Mouse (Mus musculus) kidney, adult 9 months (tissue): ENCODE data around the gene Mat1a.
A peak's percentile ranks its signal among the peaks of the same experiment; 100 is the strongest.

ENCODE experiments used
- DNase-seq: peaks from one replicate; pipeline ENCODE4 v3.0.0; 2022

Mat1a gene

GRCm38 (mm10) chr14:41146035-41146434, 41.2 kb downstream of the Mat1a start:
- DNase-seq, result no peak

GRCm38 (mm10) chr14:41146922-41147321, 42.1 kb downstream of the Mat1a start:
- no peak for DNase-seq

GRCm38 (mm10) chr14:41147356-41147755, 42.5 kb downstream of the Mat1a start:
- DNase-seq, result no peak

- peak; percentile 82 for DNase-seq
Observed at GRCm38 (mm10) chr14:41151220-41151898, 46.5 kb downstream of the Mat1a start, which contains the start of gene Mbl1. TSS of gene Mbl1 (plus strand) at chr14:41151458.

- DNase-seq, result no peak
Observed at GRCm38 (mm10) chr14:41160076-41160475, 55.2 kb downstream of the Mat1a start.

GRCm38 (mm10) chr14:41160743-41161142, 55.9 kb downstream of the Mat1a start:
- DNase-seq, result peak; percentile 92

- DNase-seq, result peak; percentile 69
Observed at GRCm38 (mm10) chr14:41162663-41163062, 57.8 kb downstream of the Mat1a start.

- no peak for DNase-seq
Observed at GRCm38 (mm10) chr14:41167278-41167677, 62.4 kb downstream of the Mat1a start.

GRCm38 (mm10) chr14:41168567-41168966, 63.7 kb downstream of the Mat1a start:
- no peak for DNase-seq

- no peak for DNase-seq
Observed at GRCm38 (mm10) chr14:41170514-41170913, 65.7 kb downstream of the Mat1a start.
